Mouse (Mus musculus) liver, adult 2 months (tissue): Measurements from ENCODE around the gene Pif1. TPM values are rescaled to one million over a fixed set of nuclear protein-coding genes. Genes with fewer than 3 reads are reported as not detected.

Experiments used
- DNase-seq: peaks from one replicate; pipeline ENCODE4 v3.0.0-alpha.2; 2011; ENCODE audit warnings: low read depth, low spot score; ENCODE audit errors: extremely low read depth
- H3K27ac ChIP-seq: fragments of 200-500 bp; replicated peaks from 2 replicates; pipeline ENCODE4 v1.5.1; 2012; ENCODE audit warnings: low read depth, mild to moderate bottlenecking, control low read depth, inconsistent platforms, low read length; ENCODE audit not compliant: insufficient read depth
- H3K27me3 ChIP-seq: fragments of 200-500 bp; 2 replicates; pipeline ENCODE4 v1.6.1; 2012; ENCODE audit warnings: mild to moderate bottlenecking, moderate library complexity, low read length, inconsistent platforms; ENCODE audit not compliant: control insufficient read depth, insufficient read depth
- H3K36me3 ChIP-seq: fragments of 200-500 bp; 2 replicates; pipeline ENCODE4 v1.6.1; 2012; ENCODE audit warnings: low read length, inconsistent platforms; ENCODE audit not compliant: control insufficient read depth, insufficient read depth
- H3K4me1 ChIP-seq: fragments of 200-500 bp; 2 replicates; pipeline ENCODE4 v1.6.1; 2011; ENCODE audit warnings: low read length; ENCODE audit not compliant: control insufficient read depth, insufficient read depth
- H3K4me3 ChIP-seq: fragments of 200-500 bp; 2 replicates; pipeline ENCODE4 v1.5.1; 2011; ENCODE audit warnings: low read depth, mild to moderate bottlenecking, control low read depth, low read length, moderate library complexity; ENCODE audit not compliant: insufficient read depth
- H3K79me2 ChIP-seq: fragments of 200-500 bp; 2 replicates; pipeline ENCODE4 v1.6.1; 2012; ENCODE audit warnings: inconsistent platforms, mild to moderate bottlenecking, low read length, moderate library complexity; ENCODE audit not compliant: control insufficient read depth, insufficient read depth
- H3K9ac ChIP-seq: fragments of 200-500 bp; 2 replicates; pipeline ENCODE4 v1.6.1; 2012; ENCODE audit warnings: low read depth, mild to moderate bottlenecking, control low read depth, inconsistent platforms, low read length
- CTCF ChIP-seq: fragments of 200-500 bp; IDR thresholded peaks from 2 replicates; pipeline ENCODE4 v1.5.1; 2011; ENCODE audit warnings: low read depth, low read length, control low read depth
- POLR2A ChIP-seq: fragments of 200-500 bp; IDR thresholded peaks from 2 replicates; pipeline ENCODE4 v1.6.1; 2011; ENCODE audit warnings: low read length, control low read depth; ENCODE audit not compliant: insufficient read depth; ENCODE audit errors: extremely low read depth
- WGBS: fragments of 180-500 bp; shearing (Covaris S2); methylation state at CpG from one replicate; pipeline ENCODE4 v1.1.7; 2018; 5-methylcytosine and 5-hydroxymethylcytosine counted together
- polyA plus RNA-seq: library from polyadenylated mRNA; depleted of rRNA; stranded (reverse); fragments of >200 nt; gene quantifications from 2 replicates; pipeline ENCODE4 v1.2.3, GENCODE M21; 2012
- total RNA-seq: library from RNA; depleted of rRNA; stranded (reverse); fragments of >200 nt; gene quantifications from 2 replicates; pipeline ENCODE4 v1.2.3, GENCODE M21; 2014

Pif1 gene
- total and polyA plus RNA-seq, 2 experiments = 0.04 TPM; not detected in 1

DNA sequence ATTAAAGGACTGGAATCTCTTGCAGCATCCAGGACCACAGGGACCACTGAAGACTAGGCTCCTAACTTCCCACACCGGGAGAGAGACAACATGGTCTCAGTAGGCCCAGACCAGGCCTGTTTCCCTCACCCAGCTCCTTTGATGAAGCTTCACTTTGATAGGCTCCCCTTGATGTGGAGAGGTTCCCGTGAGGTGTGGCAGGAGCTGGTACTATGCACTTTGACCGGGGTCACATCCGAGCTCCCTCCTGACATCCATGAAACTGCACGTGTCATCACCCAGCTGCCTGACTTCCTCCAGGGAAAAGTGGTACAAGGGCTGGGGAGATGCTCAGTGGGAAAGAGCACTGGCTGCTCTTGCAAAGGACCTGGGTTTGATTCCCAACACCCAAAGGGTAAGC, 23.9 kb upstream of the Pif1 start:
- H3K4me1 ChIP-seq = no peaks in the 10 kb centered on the region
- no peak overlapping the region for H3K27ac ChIP-seq
- TF ChIP-seq POLR2A (no peak), CTCF (no peak)
- no peak for DNase-seq
- 66% methylated on average over 5 of the region's 5 CpGs for WGBS
- no peaks in the 10 kb centered on the region for H3K27me3 ChIP-seq
- H3K79me2 ChIP-seq = 0 out of 2 replicates have a peak, but pooled peaks cover under 1% of the 10 kb centered on the region
- H3K36me3 ChIP-seq = no peaks in the 10 kb centered on the region; the same call in 1 of the 2 replicates
- no peak overlapping the region for H3K9ac ChIP-seq
- no peak overlapping the region for H3K4me3 ChIP-seq

DNA sequence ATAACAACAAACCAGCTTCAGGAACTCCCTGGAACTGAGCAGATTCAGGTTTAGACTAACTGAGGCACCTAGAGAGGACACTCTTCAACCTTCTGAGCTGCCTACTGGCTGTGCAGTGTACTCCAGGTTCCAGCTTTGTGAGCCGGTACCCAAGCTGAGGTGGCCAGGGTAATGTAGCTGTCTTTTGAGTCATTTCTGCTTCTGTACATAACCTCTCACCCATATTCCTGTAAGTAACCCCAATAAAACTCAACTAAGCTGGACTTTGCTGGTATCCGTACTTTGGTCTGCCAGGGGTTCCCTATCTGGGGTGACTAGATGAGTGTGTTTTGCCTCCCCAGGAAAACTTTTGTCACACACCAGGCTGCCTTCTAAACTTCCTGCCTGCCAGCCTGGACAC, 22.3 kb upstream of the Pif1 start:
- H3K4me1 ChIP-seq = no peaks in the 10 kb centered on the region
- WGBS = 96% methylated on average over 2 of the region's 2 CpGs
- no peaks in the 10 kb centered on the region for H3K27me3 ChIP-seq
- H3K9ac ChIP-seq = no peak overlapping the region
- H3K4me3 ChIP-seq = no peak overlapping the region
- 0 out of 2 replicates have a peak, but pooled peaks cover 3% of the 10 kb centered on the region for H3K79me2 ChIP-seq
- H3K27ac ChIP-seq = no peak overlapping the region
- DNase-seq = no peak
- no peak for TF ChIP-seq CTCF
- TF ChIP-seq POLR2A = no peak
- no peaks in the 10 kb centered on the region; the same call in 1 of the 2 replicates for H3K36me3 ChIP-seq

DNA sequence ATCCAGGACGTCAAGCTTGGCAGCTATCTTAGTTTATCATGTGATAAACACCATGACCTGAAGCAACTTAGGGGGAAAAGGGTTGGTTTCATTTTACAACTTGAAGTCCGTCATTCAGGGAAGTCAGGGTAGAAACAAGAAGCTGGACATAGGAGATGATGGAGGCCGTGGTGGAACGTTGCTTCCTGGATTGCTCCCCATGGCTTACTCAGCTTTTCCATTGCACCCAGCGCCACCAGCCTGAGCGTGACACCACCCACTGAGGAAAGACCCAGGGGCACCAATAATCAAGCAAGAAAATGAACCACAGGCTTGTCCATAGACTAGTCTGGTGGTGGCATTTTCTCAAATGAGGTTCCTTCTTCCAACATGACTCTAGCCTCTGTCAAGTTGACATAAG, 18.2 kb upstream of the Pif1 start:
- H3K4me3 ChIP-seq = no peak overlapping the region
- H3K4me1 ChIP-seq = no peaks in the 10 kb centered on the region
- H3K27me3 ChIP-seq = no peaks in the 10 kb centered on the region
- no peaks in the 10 kb centered on the region; the same call in 1 of the 2 replicates for H3K36me3 ChIP-seq
- TF ChIP-seq POLR2A (no peak), CTCF (no peak)
- peak; percentile 44 for DNase-seq
- H3K79me2 ChIP-seq = 0 out of 2 replicates have a peak, but pooled peaks cover 3% of the 10 kb centered on the region
- WGBS = 77% methylated on average over 6 of the region's 6 CpGs
- H3K9ac ChIP-seq = no peak overlapping the region
- H3K27ac ChIP-seq = peak overlapping the region; percentile 31

DNA sequence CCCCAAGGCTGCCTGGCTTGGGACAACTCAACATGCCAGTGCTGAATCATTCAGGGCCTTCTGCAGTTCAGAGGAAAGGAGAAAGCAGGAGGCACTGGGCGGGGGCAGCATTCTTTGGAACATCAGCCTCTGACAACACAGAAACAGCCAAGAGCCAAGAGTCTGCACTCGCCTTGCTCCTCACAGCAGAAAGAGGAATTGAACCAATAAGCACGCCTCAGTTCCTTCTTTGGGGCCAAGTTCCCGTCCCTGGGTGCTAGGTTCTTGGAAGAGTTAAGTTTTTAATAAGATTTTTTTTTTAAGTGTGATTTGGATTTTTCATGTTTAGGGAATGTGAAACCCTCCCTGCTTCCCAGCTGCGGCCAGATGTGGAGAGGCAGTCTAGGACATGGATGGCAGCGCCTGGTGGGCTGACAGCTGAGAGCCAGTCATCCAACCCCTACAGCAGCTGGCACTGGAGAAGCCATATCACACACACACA, 17.4 kb upstream of the Pif1 start:
- Histone ChIP-seq H3K79me2 (0 out of 2 replicates have a peak, but pooled peaks cover 3% of the 10 kb centered on the region), H3K27me3 (no peaks in the 10 kb centered on the region), H3K4me1 (no peaks in the 10 kb centered on the region), H3K36me3 (no peaks in the 10 kb centered on the region; the same call in 1 of the 2 replicates), H3K4me3 (no peak overlapping the region), H3K27ac (peak overlapping the region; percentile 31), H3K9ac (no peak overlapping the region)
- WGBS = 81% methylated on average over 6 of the region's 6 CpGs
- TF ChIP-seq POLR2A = no peak
- no peak for TF ChIP-seq CTCF
- peak; percentile 40 for DNase-seq

DNA sequence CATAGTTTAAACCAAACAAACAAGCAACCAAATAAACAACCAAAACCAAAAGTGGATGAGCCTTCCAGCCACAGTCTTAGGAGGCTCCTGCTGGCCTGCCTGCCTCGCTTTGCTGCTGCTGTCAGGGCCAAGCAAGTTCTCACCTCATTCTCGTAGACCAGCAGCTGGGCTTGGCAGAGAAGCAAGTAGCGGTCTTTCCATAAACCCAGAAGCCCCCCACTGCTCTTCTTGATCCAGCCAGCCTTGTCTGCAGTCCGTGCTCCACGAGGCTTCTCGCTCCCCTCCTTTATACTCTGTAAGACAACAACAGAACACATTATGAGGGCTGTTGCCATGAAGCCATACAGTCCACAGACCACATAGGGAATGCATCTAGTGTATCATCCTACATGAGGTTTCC, 14.1 kb upstream of the Pif1 start:
- H3K36me3 ChIP-seq = no peaks in the 10 kb centered on the region
- 94% methylated on average over 6 of the region's 6 CpGs for WGBS
- H3K79me2 ChIP-seq = 0 out of 2 replicates have a peak, but pooled peaks cover 3% of the 10 kb centered on the region
- no peak overlapping the region for H3K4me3 ChIP-seq
- TF ChIP-seq CTCF = no peak
- no peak for TF ChIP-seq POLR2A
- H3K4me1 ChIP-seq = no peaks in the 10 kb centered on the region
- H3K27me3 ChIP-seq = no peaks in the 10 kb centered on the region
- no peak for DNase-seq
- no peak overlapping the region for H3K9ac ChIP-seq
- no peak overlapping the region for H3K27ac ChIP-seq

DNA sequence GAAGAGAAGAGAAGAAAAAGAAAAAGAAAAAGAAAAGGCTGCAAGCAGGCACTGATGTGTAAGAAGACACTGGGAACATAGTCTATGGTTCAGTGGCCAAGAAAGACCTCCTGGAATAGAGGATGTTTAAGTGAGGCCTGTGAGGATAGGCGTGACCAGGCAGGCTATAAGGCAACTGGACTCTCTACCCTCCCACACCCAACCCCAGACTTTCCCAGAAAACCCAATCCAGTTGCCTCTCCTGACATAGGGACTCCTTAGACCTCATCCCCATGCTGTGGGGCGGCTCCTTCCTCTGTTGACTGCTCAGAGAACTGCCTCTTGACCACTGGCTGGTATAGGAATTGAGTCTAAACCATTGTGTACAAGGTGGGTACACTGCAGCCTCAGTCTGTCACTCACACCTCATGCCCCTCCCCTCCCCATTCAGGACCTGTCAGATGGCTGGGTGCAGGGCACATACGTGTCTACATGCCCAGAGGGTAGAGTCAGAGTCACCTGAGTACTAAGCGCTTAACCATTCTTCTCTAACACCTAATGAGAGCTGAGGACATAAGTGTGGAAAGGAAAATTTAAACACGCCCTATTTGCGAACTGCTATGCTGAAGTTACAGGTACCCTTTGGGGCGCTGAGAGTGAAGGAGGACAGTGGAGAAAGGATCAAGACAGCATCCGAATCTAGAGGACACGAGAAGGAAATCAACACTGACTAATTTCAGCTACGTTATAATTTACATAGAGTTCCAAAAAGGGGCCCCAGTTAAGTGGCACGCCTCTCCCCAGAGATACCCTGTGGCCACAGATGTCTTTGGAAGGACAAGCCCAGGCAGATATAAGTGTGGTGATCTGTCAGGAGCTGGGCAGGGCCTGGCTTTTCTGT, 12.2 kb upstream of the Pif1 start:
- H3K27ac ChIP-seq = no peak overlapping the region; the same call in 1 of the 2 replicates
- no peaks in the 10 kb centered on the region for H3K27me3 ChIP-seq
- no peak overlapping the region for H3K9ac ChIP-seq
- no peak for DNase-seq
- no peaks in the 10 kb centered on the region for H3K79me2 ChIP-seq
- H3K4me1 ChIP-seq = no peaks in the 10 kb centered on the region
- no peaks in the 10 kb centered on the region for H3K36me3 ChIP-seq
- TF ChIP-seq POLR2A (no peak), CTCF (no peak)
- 91% methylated on average over 11 of the region's 11 CpGs for WGBS
- no peak overlapping the region for H3K4me3 ChIP-seq
